Mouse (Mus musculus): Measurements from ENCODE around the gene Fbxl15. TPM values are rescaled to one million over a fixed set of nuclear protein-coding genes. Genes with fewer than 3 reads are reported as not detected.
A peak's percentile ranks its signal among the peaks of the same experiment; 100 is the strongest.

Fbxl15 gene
- polyA plus RNA-seq, 1 experiment from 2014 or later = 15.5 TPM

- ATAC-seq (ENCODE audit: low FRiP score, low read depth) = no peak
- Histone ChIP-seq H3K27me3 (peaks cover 100% of the 10 kb centered on the region), H3K9me3 (no peaks in the 10 kb centered on the region), H3K4me2 (replicated peaks) (peak overlapping the region; percentile 73), H3K9ac (no peak overlapping the region), H3K27ac (no peak overlapping the region), H3K4me1 (peaks cover 23% of the 10 kb centered on the region), H3K4me3 (peak overlapping the region; percentile 11), H3K36me3 (no peaks in the 10 kb centered on the region)
- 13% methylated on average over 16 of the region's 16 CpGs for WGBS
Observed at GRCm38 (mm10) chr19:46318586-46319378, 9.2 kb upstream of the Fbxl15 start.

- Histone ChIP-seq H3K9ac (no peak overlapping the region), H3K27ac (no peak overlapping the region), H3K9me3 (no peaks in the 10 kb centered on the region), H3K4me3 (no peak overlapping the region), H3K27me3 (peaks cover 100% of the 10 kb centered on the region), H3K4me2 (replicated peaks) (no peak overlapping the region), H3K36me3 (no peaks in the 10 kb centered on the region), H3K4me1 (peaks cover 23% of the 10 kb centered on the region)
- no peak for ATAC-seq (ENCODE audit: low FRiP score, low read depth)
- 78% methylated on average over 8 of the region's 8 CpGs for WGBS
Observed at GRCm38 (mm10) chr19:46320076-46320785, 7.8 kb upstream of the Fbxl15 start.

DNA sequence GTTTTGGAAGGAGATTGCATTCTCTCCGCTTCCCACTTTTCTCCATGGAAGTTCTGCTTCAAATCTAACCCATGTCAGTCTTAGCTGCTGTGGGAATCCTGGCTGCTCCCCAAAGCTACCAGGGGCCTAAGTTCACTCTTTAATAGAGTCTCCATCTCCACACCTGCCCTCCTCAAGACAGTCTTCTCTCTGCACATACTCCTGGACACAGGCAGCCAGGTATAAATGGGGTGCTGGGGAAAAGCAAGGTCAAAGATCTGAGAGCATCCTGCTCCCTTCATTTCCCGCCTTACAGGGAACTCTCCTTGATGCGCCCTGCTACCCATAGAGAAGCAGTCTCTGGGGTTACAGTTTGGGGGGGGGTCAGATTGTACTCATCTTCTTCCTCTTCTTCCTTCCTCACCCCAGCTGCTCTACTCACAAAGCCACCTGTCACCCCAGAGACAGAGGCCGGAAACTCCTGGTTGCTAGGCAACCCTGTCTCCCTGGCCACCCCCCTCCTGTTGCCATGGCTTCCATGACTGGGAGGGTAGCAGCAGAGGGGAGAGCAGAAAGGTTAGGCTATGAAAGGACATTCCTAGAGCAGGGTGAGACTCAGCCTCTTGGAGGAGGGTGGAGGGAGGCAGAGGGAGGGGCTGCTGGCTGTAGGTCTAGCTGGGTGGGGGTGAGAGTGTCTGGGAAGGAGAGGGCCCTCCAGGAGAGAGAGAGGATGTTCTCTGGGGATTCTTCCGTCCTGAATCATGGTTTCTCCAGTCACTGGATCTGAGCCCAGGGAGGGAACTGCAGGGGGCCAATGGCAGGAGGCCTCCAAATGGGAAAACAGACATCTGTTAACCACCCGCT lies 6.7 kb upstream of the Fbxl15 start:
- Histone ChIP-seq H3K4me2 (replicated peaks) (no peak overlapping the region), H3K9me3 (no peaks in the 10 kb centered on the region), H3K4me1 (peaks cover 23% of the 10 kb centered on the region), H3K4me3 (no peak overlapping the region), H3K27ac (no peak overlapping the region), H3K27me3 (peaks cover 100% of the 10 kb centered on the region), H3K36me3 (no peaks in the 10 kb centered on the region), H3K9ac (no peak overlapping the region)
- ATAC-seq (ENCODE audit: low FRiP score, low read depth) = no peak
- WGBS = 24% methylated on average over 6 of the region's 6 CpGs

DNA sequence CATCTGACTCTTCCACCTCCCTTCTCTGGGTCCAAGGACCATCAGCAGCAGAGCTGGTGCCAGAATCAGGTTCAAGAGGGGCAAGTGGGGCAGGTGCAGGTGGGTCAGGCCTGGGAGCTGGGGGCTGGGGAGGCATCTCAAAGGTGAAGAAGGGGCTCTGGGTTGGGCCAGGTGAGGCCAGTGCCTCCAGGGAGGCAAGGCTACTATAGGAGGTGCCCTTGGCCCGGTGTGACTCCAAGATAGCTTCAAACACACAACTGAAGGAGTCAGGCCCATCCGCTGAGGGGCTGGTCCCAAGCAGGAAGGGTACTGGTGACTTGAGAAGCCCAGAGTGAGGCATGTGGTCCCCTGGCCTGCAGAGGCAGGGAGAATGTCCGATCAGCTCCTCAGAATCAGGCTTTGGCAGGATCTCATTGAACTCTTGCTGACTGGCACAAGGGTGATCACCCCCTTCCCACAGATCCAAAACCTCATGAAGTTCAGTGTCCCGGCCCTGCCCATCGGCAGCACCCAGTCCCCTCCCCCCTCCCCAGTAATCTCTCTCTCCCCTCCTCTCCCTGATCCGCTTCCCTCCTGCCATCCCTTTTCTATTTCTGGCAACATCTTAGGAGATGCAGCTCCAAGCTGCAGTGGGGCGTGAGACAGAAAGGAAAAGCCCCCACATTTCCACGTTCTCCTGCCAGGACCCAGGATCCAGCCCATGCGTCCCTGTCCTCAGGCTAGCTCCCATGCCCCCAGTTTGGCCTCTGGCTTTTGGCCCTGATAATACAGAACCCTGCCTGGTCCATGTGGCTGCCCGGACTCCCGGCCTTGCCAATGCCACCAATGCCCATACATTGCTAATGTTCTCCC lies 5.6 kb upstream of the Fbxl15 start:
- no peaks in the 10 kb centered on the region for H3K9me3 ChIP-seq
- no peak overlapping the region for H3K4me3 ChIP-seq
- no peak overlapping the region for H3K27ac ChIP-seq
- no peak for ATAC-seq (ENCODE audit: low FRiP score, low read depth)
- no peaks in the 10 kb centered on the region for H3K36me3 ChIP-seq
- 62% methylated on average over 11 of the region's 11 CpGs for WGBS
- no peak overlapping the region for H3K9ac ChIP-seq
- H3K27me3 ChIP-seq = peaks cover 100% of the 10 kb centered on the region
- H3K4me2 ChIP-seq (replicated peaks) = no peak overlapping the region
- H3K4me1 ChIP-seq = peaks cover 32% of the 10 kb centered on the region

DNA sequence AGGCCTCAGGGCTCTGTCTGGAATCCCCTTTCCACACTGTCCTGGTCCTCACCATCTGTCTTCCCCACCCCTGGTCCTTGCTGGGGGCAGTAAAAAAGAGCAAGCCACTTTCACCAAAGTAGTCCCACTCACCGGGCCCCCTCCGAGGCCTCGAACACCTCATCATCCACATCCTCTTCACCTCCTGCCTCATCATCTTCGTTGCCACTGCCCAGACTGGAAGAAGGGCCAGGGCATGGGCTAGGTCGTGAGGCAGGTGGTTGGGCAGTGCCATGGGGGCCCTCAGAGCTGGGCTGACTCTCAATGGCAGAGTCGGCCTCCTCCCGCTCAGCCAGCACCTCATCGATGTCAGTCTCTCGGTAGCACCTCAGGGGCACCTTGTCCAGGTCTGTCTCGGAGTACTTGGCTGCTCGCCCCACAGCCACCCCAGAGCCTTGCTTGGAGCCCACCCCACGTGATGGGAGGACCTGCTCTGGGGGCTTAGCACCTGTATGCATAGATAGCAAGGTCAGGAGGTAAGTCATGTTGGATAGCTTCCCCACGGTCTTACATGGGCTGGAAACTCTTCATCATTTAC lies 4.9 kb upstream of the Fbxl15 start:
- Histone ChIP-seq H3K4me2 (replicated peaks) (no peak overlapping the region), H3K27me3 (peaks cover 97% of the 10 kb centered on the region), H3K27ac (no peak overlapping the region), H3K36me3 (no peaks in the 10 kb centered on the region), H3K9me3 (no peaks in the 10 kb centered on the region), H3K9ac (no peak overlapping the region), H3K4me3 (no peak overlapping the region), H3K4me1 (peaks cover 32% of the 10 kb centered on the region)
- 72% methylated on average over 13 of the region's 13 CpGs for WGBS
- no peak for ATAC-seq (ENCODE audit: low FRiP score, low read depth)

- no peak overlapping the region for H3K9ac ChIP-seq
- no peak overlapping the region for H3K4me3 ChIP-seq
- no peaks in the 10 kb centered on the region for H3K36me3 ChIP-seq
- H3K27me3 ChIP-seq = peaks cover 90% of the 10 kb centered on the region
- no peak overlapping the region for H3K27ac ChIP-seq
- peaks cover 28% of the 10 kb centered on the region for H3K4me1 ChIP-seq
- 66% methylated on average over 5 of the region's 5 CpGs for WGBS
- H3K4me2 ChIP-seq (replicated peaks) = no peak overlapping the region
- no peak for ATAC-seq (ENCODE audit: low FRiP score, low read depth)
- H3K9me3 ChIP-seq = no peaks in the 10 kb centered on the region
Observed at GRCm38 (mm10) chr19:46323716-46324115, 4.3 kb upstream of the Fbxl15 start.

- no peak overlapping the region for H3K27ac ChIP-seq
- H3K4me1 ChIP-seq = peaks cover 26% of the 10 kb centered on the region
- no peak overlapping the region for H3K9ac ChIP-seq
- 67% methylated on average over 11 of the region's 11 CpGs for WGBS
- peaks cover 84% of the 10 kb centered on the region for H3K27me3 ChIP-seq
- no peak for ATAC-seq (ENCODE audit: low FRiP score, low read depth)
- H3K4me2 ChIP-seq (replicated peaks) = no peak overlapping the region
- H3K9me3 ChIP-seq = no peaks in the 10 kb centered on the region
- no peak overlapping the region for H3K4me3 ChIP-seq
- H3K36me3 ChIP-seq = no peaks in the 10 kb centered on the region
Observed at GRCm38 (mm10) chr19:46324366-46324765, 3.6 kb upstream of the Fbxl15 start.

DNA sequence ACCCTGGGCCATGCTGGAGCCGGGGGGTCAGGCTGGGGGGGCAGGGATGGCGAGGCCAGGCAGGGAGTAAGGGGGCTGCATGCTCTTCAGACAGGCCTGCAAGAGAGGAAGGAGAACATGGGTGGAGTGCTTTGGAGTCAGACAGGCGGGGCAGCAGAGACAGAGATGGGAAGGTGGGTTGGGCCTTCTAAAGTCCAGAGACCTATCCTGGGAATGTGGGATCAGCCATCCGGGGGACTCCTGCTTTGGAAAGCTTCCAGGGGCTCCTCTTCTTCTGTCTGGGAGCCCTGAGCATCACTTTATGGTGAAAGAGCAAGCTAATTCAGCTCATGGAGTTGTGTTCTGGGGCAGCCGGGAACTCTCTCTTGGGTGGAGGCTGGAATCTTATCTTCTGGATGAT lies 3.1 kb upstream of the Fbxl15 start:
- WGBS = 62% methylated on average over 5 of the region's 5 CpGs
- no peak for ATAC-seq (ENCODE audit: low FRiP score, low read depth)
- Histone ChIP-seq H3K4me1 (peaks cover 32% of the 10 kb centered on the region), H3K4me2 (replicated peaks) (no peak overlapping the region), H3K9ac (no peak overlapping the region), H3K4me3 (no peak overlapping the region), H3K27me3 (peaks cover 82% of the 10 kb centered on the region), H3K36me3 (no peaks in the 10 kb centered on the region), H3K9me3 (no peaks in the 10 kb centered on the region), H3K27ac (no peak overlapping the region)

DNA sequence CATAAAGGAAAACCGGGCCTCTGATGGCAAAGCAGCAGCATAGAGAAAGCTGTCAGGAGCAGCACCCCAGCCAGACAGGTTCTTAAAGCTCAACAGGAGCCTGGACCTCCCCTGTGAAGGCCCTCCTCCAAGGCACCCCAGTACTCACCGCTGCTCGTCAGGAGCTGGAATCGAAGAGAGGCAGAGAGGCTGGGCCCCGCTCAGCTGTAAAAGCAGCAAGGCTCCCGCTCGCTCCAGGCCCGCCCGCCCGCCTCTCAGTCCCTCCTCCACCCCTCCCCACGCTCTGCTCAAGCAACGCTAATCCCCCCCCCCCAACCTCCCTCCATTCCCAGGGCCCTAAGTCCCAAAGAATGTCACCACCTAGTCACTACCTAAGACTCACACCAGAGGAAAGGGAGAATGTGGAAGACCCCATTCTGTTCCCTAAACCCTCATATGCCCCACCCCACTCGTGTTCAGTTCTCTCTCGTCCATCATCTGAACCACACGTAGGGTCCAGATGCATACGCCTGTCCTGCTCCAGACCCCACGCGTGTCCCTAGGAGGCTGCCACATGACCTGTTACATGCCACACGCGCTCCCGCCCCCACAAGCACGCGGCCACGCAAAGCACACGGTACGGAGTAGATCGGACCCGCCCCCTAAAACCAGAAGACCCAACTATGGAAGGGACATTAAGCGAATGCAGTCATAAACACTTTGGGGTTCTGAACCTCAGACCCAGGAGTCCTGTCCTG lies 1.8 kb upstream of the Fbxl15 start:
- H3K36me3 ChIP-seq = peaks cover 12% of the 10 kb centered on the region
- no peak overlapping the region for H3K9ac ChIP-seq
- H3K4me2 ChIP-seq (replicated peaks) = peak overlapping the region; percentile 99
- H3K27ac ChIP-seq = no peak overlapping the region
- no peak for ATAC-seq (ENCODE audit: low FRiP score, low read depth)
- H3K27me3 ChIP-seq = peaks cover 75% of the 10 kb centered on the region
- no peaks in the 10 kb centered on the region for H3K9me3 ChIP-seq
- peaks cover 37% of the 10 kb centered on the region for H3K4me1 ChIP-seq
- H3K4me3 ChIP-seq = 0 out of 2 replicates have a peak overlapping the region, but pooled peaks have one; percentile 72
- WGBS = 4% methylated on average over 29 of the region's 29 CpGs

DNA sequence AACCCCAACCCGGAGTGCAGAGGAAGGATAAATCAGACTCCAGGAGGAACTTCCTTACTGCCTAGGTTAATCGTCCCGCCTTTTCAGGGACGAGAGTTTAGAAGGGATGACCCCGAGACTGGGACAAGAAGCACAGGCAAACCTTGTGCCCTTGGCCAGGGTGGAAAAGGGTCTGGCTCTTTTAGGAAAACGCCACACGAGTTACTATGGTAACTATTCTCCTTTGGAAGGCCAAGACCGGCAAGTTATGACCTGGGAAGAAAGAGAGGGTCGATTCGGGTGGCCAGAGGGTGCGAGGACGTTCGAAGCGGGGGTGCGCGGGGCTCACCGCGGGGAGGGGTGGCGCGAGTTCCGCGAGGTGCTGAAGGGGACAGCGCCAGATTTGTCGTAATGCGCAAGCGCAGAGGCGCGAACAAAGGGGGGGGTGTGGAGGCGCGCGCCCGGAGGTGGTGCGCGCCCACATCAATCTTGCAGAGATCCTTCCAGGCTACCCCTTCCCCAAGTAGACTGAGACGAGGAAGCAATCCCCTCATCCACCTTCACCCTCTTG lies 1.2 kb upstream of the Fbxl15 start, which contains the start of gene Psd:
TSS of gene Psd (minus strand) at position 401 of the 550 bp plus-strand sequence.
- H3K27ac ChIP-seq = peak within 1 kb of the TSS; percentile 86; the same call in 1 of the 2 replicates
- peak within 1 kb of the TSS; percentile 72 for H3K4me3 ChIP-seq
- H3K9ac ChIP-seq = peak within 1 kb of the TSS; percentile 72; the same call in 1 of the 2 replicates
- WGBS = under 1% methylated on average over 34 of the region's 35 CpGs
- H3K4me2 ChIP-seq (replicated peaks) = peak within 1 kb of the TSS; percentile 99
- peaks cover 69% of the 10 kb centered on the region for H3K27me3 ChIP-seq
- H3K9me3 ChIP-seq = no peaks in the 10 kb centered on the region
- H3K36me3 ChIP-seq = peaks cover 18% of the 10 kb centered on the region
- ATAC-seq (ENCODE audit: low FRiP score, low read depth) = no peak
- peaks cover 32% of the 10 kb centered on the region for H3K4me1 ChIP-seq

Data from limb, embryonic 13.5 days (tissue).